Mouse (Mus musculus) heart, embryonic 16.5 days (tissue): Measurements from ENCODE around the gene Aspscr1. TPM values are rescaled to one million over a fixed set of nuclear protein-coding genes. Genes with fewer than 3 reads are reported as not detected.

Source experiments
- ATAC-seq: fragments of 200-750 bp; cut with Nextera tagmentation; replicated peaks from 2 replicates; pipeline ENCODE4 v1.8.0; 2017; ENCODE audit warnings: moderate number of reproducible peaks; ENCODE audit not compliant: insufficient read depth, low FRiP score; ENCODE audit errors: extremely low read depth
- H3K27ac ChIP-seq: fragments of 300-500 bp; sonication (generic); 2 replicates; pipeline ENCODE4 v1.5.1; 2014; ENCODE audit warnings: mild to moderate bottlenecking, low read length, control low read depth, moderate library complexity
- H3K27me3 ChIP-seq: fragments of 300-500 bp; sonication (generic); 2 replicates; pipeline ENCODE4 v1.6.1; 2014; ENCODE audit warnings: low read length, mixed read lengths; ENCODE audit not compliant: control insufficient read depth, insufficient read depth
- H3K36me3 ChIP-seq: fragments of 300-500 bp; sonication (generic); 2 replicates; pipeline ENCODE4 v1.6.1; 2014; ENCODE audit not compliant: control insufficient read depth, insufficient read depth
- H3K4me1 ChIP-seq: fragments of 300-500 bp; sonication (generic); 2 replicates; pipeline ENCODE4 v1.6.1; 2014; ENCODE audit warnings: low read length, mixed read lengths; ENCODE audit not compliant: control insufficient read depth, insufficient read depth
- H3K4me2 ChIP-seq: fragments of 300-500 bp; sonication (generic); 2 replicates; pipeline ENCODE4 v1.6.1; 2014; ENCODE audit warnings: low read depth, mild to moderate bottlenecking, control low read depth, low read length
- H3K4me3 ChIP-seq: fragments of 300-500 bp; sonication (generic); 2 replicates; pipeline ENCODE4 v1.5.1; 2014; ENCODE audit warnings: mild to moderate bottlenecking, control low read depth, low read length
- H3K9ac ChIP-seq: fragments of 300-500 bp; sonication (generic); 2 replicates; pipeline ENCODE4 v1.6.1; 2014; ENCODE audit warnings: low read length, control low read depth
- H3K9me3 ChIP-seq: fragments of 300-500 bp; sonication (generic); replicated peaks from 2 replicates; pipeline ENCODE4 v1.6.1; 2016; ENCODE audit warnings: low read length; ENCODE audit not compliant: control insufficient read depth
- WGBS: fragments of 180-500 bp; shearing (Covaris S2); extraction: QIAGEN DNeasy Blood & Tissue Kit; methylation state at CpG from one replicate; pipeline ENCODE4 v1.1.7; 2014; 5-methylcytosine and 5-hydroxymethylcytosine counted together
- microRNA-seq: library from miRNA; unstranded; fragments of <30 nt; microRNA quantifications from one replicate; pipeline ENCODE4, GENCODE M21; 2017
- polyA plus RNA-seq: library from polyadenylated mRNA; unstranded; fragments of >200 nt; fragmentation: Nextera tagmentation; extraction: Ambion mirVana; gene quantifications from 2 replicates; pipeline ENCODE4 v1.2.1, GENCODE M21; 2015

Gene Aspscr1
- polyA plus RNA-seq, 1 experiment from 2014 or later: 105 TPM

DNA sequence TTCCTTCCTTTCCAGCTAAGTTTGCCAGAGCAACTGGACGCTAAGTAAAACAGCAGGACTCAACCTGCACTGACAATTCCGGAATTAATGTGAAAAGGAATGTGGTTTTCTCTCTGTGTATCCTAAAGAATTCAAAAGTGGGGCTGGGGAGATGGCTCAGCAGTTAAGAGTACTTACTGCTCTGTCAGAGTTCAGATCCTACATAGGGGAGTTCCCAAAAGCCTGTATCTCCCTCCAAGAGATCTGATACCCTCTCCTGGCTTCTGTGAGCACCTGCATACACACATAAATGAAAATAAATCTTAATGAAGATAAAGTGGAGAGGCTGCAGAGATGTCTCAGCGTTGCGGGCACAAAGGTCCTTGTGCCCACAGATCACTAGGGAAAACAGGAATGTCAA, 78.8 kb downstream of the Aspscr1 start:
- Histone ChIP-seq H3K27me3 (no peaks in the 10 kb centered on the region), H3K9ac (no peak overlapping the region), H3K4me2 (no peak overlapping the region), H3K4me1 (no peaks in the 10 kb centered on the region), H3K9me3 (no peaks in the 10 kb centered on the region), H3K36me3 (no peaks in the 10 kb centered on the region), H3K27ac (no peak overlapping the region), H3K4me3 (no peak overlapping the region)
- WGBS: 58% methylated on average over 4 of the region's 4 CpGs
- no peak for ATAC-seq

Small RNAs within 50 kb of the gene (microRNA-seq; reads per million reads assigned to microRNA genes)
- 0.59 reads per million for gene Mir6936

Other genes with a start within 250 kb of the Aspscr1 start
- gene Nploc4, start 235.3 kb upstream of the Aspscr1 start, polyA plus RNA-seq: 26.7 and 27.7 TPM in 2 replicates
- gene Tspan10, start 230.3 kb upstream of the Aspscr1 start, polyA plus RNA-seq: 0.09 TPM in 1 of 2 replicates, not detected in the other
- gene Pde6g, start 219.5 kb upstream of the Aspscr1 start, polyA plus RNA-seq: 0.28 and 0.29 TPM in 2 replicates
- 23.2 and 23.5 TPM in 2 replicates for gene Oxld1, start 214.9 kb upstream of the Aspscr1 start, polyA plus RNA-seq
- 25.4 and 27.4 TPM in 2 replicates for gene Ccdc137, start 214.9 kb upstream of the Aspscr1 start, polyA plus RNA-seq
- gene Arl16, start 205.4 kb upstream of the Aspscr1 start, polyA plus RNA-seq: 33.6 and 34.2 TPM in 2 replicates
- 247 and 252 TPM in 2 replicates for gene Mrpl12, start 188.4 kb upstream of the Aspscr1 start, polyA plus RNA-seq
- 39.6 and 43.9 TPM in 2 replicates for gene Slc25a10, start 181.1 kb upstream of the Aspscr1 start, polyA plus RNA-seq
- gene Gcgr, start 142.3 kb upstream of the Aspscr1 start, polyA plus RNA-seq: 1.4 and 2.7 TPM in 2 replicates
- gene Mcrip1, start 123.2 kb upstream of the Aspscr1 start, polyA plus RNA-seq: 134 and 139 TPM in 2 replicates
- 3.3 and 8.5 TPM in 2 replicates for gene Ppp1r27, start 121.8 kb upstream of the Aspscr1 start, polyA plus RNA-seq
- 435 and 437 TPM in 2 replicates for gene P4hb, start 99.7 kb upstream of the Aspscr1 start, polyA plus RNA-seq
- gene Arhgdia, start 91.3 kb upstream of the Aspscr1 start, polyA plus RNA-seq: 435 and 439 TPM in 2 replicates
- gene Alyref, start 74.6 kb upstream of the Aspscr1 start, polyA plus RNA-seq: 223 and 229 TPM in 2 replicates
- gene Anapc11, start 74.6 kb upstream of the Aspscr1 start, polyA plus RNA-seq: 179 and 193 TPM in 2 replicates
- gene Npb, start 64.5 kb upstream of the Aspscr1 start, polyA plus RNA-seq: 13.6 and 15.5 TPM in 2 replicates
- 109 and 117 TPM in 2 replicates for gene Pcyt2, start 55.0 kb upstream of the Aspscr1 start, polyA plus RNA-seq
- gene Sirt7, start 47.7 kb upstream of the Aspscr1 start, polyA plus RNA-seq: 21.1 and 28.1 TPM in 2 replicates
- gene Mafg, start 39.4 kb upstream of the Aspscr1 start, polyA plus RNA-seq: 14.7 and 19.1 TPM in 2 replicates
- gene Pycr1, start 29.2 kb upstream of the Aspscr1 start, polyA plus RNA-seq: 15.2 and 18.5 TPM in 2 replicates
- gene Myadml2, start 24.8 kb upstream of the Aspscr1 start, polyA plus RNA-seq: 17.0 and 19.5 TPM in 2 replicates
- gene Notum, start 11.8 kb upstream of the Aspscr1 start, polyA plus RNA-seq: 0.20 and 1.00 TPM in 2 replicates
- 107 and 112 TPM in 2 replicates for gene Cenpx, start 40.8 kb downstream of the Aspscr1 start, polyA plus RNA-seq
- gene Lrrc45, start 41.0 kb downstream of the Aspscr1 start, polyA plus RNA-seq: 34.1 and 34.8 TPM in 2 replicates
- 8.7 and 10.6 TPM in 2 replicates for gene Rac3, start 48.5 kb downstream of the Aspscr1 start, polyA plus RNA-seq
- gene Dcxr, start 54.3 kb downstream of the Aspscr1 start, polyA plus RNA-seq: 15.3 and 17.1 TPM in 2 replicates
- 54.8 and 59.4 TPM in 2 replicates for gene Cbr2, start 59.1 kb downstream of the Aspscr1 start, polyA plus RNA-seq
- 1.3 and 6.9 TPM in 2 replicates for gene Hmga1b, start 89.8 kb downstream of the Aspscr1 start, polyA plus RNA-seq
- 27.8 and 28.4 TPM in 2 replicates for gene Rfng, start 111.2 kb downstream of the Aspscr1 start, polyA plus RNA-seq
- gene Gps1, start 111.3 kb downstream of the Aspscr1 start, polyA plus RNA-seq: 124 and 135 TPM in 2 replicates
- gene Dus1l, start 123.4 kb downstream of the Aspscr1 start, polyA plus RNA-seq: 44.7 and 49.7 TPM in 2 replicates
- gene Fasn, start 151.6 kb downstream of the Aspscr1 start, polyA plus RNA-seq: 24.9 and 28.7 TPM in 2 replicates